Mouse (Mus musculus) midbrain, embryonic 14.5 days (tissue): ENCODE data around the gene Exosc7. TPM values are rescaled to one million over a fixed set of nuclear protein-coding genes. Genes with fewer than 3 reads are reported as not detected.

ENCODE experiments used
- ATAC-seq: fragments of 200-750 bp; cut with Nextera tagmentation; 2 replicates; pipeline ENCODE4 v1.8.0; 2017; ENCODE audit warnings: moderate number of reproducible peaks, moderate library complexity; ENCODE audit not compliant: low FRiP score, low TSS enrichment
- DNase-seq: peaks from one replicate; pipeline ENCODE4 v3.0.0-alpha.2; 2015
- H3K27ac ChIP-seq: fragments of 300-500 bp; sonication (generic); replicated peaks from 2 replicates; pipeline ENCODE4 v1.5.1; 2014; ENCODE audit warnings: mild to moderate bottlenecking, low read depth, low read length, moderate library complexity
- H3K27me3 ChIP-seq: fragments of 300-500 bp; sonication (generic); 2 replicates; pipeline ENCODE4 v1.6.1; 2014; ENCODE audit warnings: low read length, control low read depth, mixed read lengths; ENCODE audit not compliant: control insufficient read depth, insufficient read depth
- H3K36me3 ChIP-seq: fragments of 300-500 bp; sonication (generic); 2 replicates; pipeline ENCODE4 v1.6.1; 2014; ENCODE audit warnings: low read length, control low read depth; ENCODE audit not compliant: control insufficient read depth, insufficient read depth
- H3K4me1 ChIP-seq: fragments of 300-500 bp; sonication (generic); 2 replicates; pipeline ENCODE4 v1.6.1; 2014; ENCODE audit warnings: mild to moderate bottlenecking, antibody characterized with exemption, low read length, control low read depth; ENCODE audit not compliant: control insufficient read depth, insufficient read depth
- H3K4me2 ChIP-seq: fragments of 300-500 bp; sonication (generic); 2 replicates; pipeline ENCODE4 v1.6.1; 2014; ENCODE audit warnings: mild to moderate bottlenecking, low read length, moderate library complexity
- H3K4me3 ChIP-seq: fragments of 300-500 bp; sonication (generic); replicated peaks from 2 replicates; pipeline ENCODE4 v1.5.1; 2014; ENCODE audit warnings: low read depth, low read length
- H3K9ac ChIP-seq: fragments of 300-500 bp; sonication (generic); replicated peaks from 2 replicates; pipeline ENCODE4 v1.6.1; 2014; ENCODE audit warnings: mild to moderate bottlenecking, low read length, moderate library complexity
- H3K9me3 ChIP-seq: fragments of 300-500 bp; sonication (generic); 2 replicates; pipeline ENCODE4 v1.6.1; 2016; ENCODE audit warnings: low read length, control low read depth, mixed read lengths; ENCODE audit not compliant: control insufficient read depth
- WGBS: fragments of 180-500 bp; shearing (Covaris S2); extraction: QIAGEN DNeasy Blood & Tissue Kit; methylation state at CpG from one replicate; pipeline ENCODE4 v1.1.7; 2014; 5-methylcytosine and 5-hydroxymethylcytosine counted together
- polyA plus RNA-seq: library from polyadenylated mRNA; unstranded; fragments of >200 nt; fragmentation: Nextera tagmentation; extraction: Ambion mirVana; gene quantifications from 2 replicates; pipeline ENCODE4 v1.2.1, GENCODE M21; 2014

Exosc7 gene
- 80.6 and 81.4 TPM in 2 replicates for polyA plus RNA-seq

DNA sequence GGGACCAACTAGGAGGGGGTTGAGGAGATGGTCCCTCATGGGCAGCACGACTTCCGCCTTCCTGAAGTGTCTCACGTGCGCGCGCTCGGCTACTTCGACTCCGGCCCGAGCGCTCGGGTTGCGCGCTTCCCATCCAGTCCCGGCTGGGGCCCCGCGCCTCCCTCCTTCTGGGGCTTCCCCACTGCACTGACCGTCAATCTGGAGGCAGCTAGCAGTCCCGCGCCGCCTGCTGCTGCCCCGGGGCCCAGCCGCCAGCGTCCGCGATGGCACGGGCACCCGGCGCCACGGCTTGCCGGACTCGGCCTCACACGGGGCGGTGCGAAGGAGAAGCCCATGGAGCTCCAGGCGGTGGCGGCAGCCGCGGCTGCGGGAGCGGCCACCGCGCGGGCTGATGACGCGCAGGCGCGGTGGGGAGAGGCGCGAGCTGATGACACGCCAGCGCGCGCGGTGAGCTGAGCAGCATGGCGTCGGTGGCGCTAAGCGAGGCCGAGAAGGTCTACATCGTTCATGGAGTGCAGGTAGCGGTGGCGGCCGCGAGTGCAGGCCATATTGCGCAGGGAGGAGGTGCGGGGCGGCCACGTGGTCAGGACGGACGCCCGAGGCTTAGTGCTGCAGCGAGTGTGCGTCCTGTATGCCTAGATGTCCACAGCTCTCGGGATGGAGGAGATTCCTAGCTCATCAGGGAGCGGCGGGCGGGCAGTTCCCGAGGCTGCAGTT, at the start of gene Exosc7, which contains the start of gene Zdhhc3:
Gene Exosc7 (plus strand): TSS at position 411 of the 717 bp plus-strand sequence.
Gene Zdhhc3 (minus strand): TSS at position 401 of the 717 bp plus-strand sequence.
- ATAC-seq: peak; percentile 94
- Histone ChIP-seq H3K4me1 (peaks cover 14% of the 10 kb centered on the region), H3K9ac (peak within 1 kb of the TSS; percentile 90), H3K27ac (peak within 1 kb of the TSS; percentile 96), H3K9me3 (no peaks in the 10 kb centered on the region), H3K36me3 (peaks cover 7% of the 10 kb centered on the region; the same call in 1 of the 2 replicates), H3K4me3 (peak within 1 kb of the TSS; percentile 81), H3K4me2 (peak within 1 kb of the TSS; percentile 73), H3K27me3 (no peaks in the 10 kb centered on the region)
- under 1% methylated on average over 79 of the region's 79 CpGs for WGBS
- DNase-seq: peak; percentile 97

DNA sequence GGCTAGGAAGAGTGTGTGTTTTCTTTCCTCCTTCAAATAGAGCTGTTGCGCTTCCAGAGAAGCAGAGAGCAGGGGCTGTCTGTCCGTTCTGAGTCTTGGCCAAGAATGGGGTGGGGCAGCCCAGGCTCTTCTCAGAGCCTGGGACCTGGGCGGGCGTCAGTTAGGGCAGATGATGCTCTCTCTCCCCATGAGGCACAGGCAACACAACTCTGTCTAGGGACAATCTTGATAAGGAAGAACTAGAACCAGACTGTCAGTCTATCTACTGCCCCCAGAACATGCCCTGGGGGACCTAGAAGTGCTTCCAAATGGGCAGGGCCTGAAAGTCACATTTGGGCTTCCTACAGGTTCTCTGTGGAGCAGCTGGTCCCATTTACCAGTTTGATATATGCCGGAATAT, 33.9 kb upstream of the Exosc7 start:
- Histone ChIP-seq H3K9ac (no peak overlapping the region), H3K36me3 (peaks cover 62% of the 10 kb centered on the region), H3K4me1 (no peaks in the 10 kb centered on the region), H3K4me3 (no peak overlapping the region), H3K27me3 (no peaks in the 10 kb centered on the region), H3K27ac (no peak overlapping the region), H3K4me2 (no peak overlapping the region), H3K9me3 (no peaks in the 10 kb centered on the region)
- WGBS: 90% methylated on average over 5 of the region's 5 CpGs
- DNase-seq (no peak), ATAC-seq (no peak)

DNA sequence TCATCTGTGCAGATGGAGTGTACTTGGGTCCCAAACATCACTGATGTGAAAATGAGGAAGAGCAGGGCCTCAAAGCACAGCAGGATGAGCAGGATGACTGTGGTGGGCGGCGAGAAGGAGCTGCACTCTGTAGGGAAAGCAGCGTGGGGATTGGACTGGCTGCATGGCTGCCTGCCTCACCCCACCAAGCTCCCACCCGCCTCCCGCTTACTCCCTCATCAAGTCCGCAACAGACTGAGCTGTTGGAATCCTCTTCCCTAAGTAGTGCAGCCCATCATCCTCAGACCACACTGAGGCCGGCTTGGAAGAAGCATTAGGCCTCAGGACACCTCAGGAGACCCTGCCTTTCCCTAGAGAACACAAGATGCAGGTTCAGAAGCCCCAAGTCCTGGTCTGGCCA, 32.7 kb upstream of the Exosc7 start:
- H3K27ac ChIP-seq: no peak overlapping the region
- no peaks in the 10 kb centered on the region for H3K9me3 ChIP-seq
- H3K36me3 ChIP-seq: peaks cover 74% of the 10 kb centered on the region
- H3K4me1 ChIP-seq: no peaks in the 10 kb centered on the region
- H3K27me3 ChIP-seq: no peaks in the 10 kb centered on the region
- ATAC-seq (no peak), DNase-seq (no peak)
- H3K4me3 ChIP-seq: no peak overlapping the region
- H3K9ac ChIP-seq: no peak overlapping the region
- 88% methylated on average over 7 of the region's 7 CpGs for WGBS
- no peak overlapping the region for H3K4me2 ChIP-seq

DNA sequence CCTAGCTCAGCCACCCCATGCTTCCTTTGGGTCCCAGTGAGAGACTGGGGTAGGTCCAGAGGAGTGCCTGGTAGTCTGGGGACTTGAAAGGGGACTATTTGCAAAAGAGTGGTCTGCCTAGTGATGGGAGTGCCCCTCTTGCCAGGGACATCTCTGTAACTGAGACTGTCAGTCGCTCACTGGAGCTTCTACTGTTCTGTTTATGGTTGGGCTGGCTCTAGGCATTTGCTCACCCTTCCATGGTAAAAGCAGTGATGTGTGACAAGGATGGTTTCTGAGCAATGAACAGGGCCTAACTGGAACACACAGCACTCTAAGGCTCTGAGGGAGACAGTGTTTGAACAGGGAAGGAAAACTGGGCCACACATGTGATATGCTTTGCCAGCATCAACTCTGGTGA, 32.2 kb upstream of the Exosc7 start:
- Histone ChIP-seq H3K27me3 (no peaks in the 10 kb centered on the region), H3K27ac (no peak overlapping the region), H3K9me3 (no peaks in the 10 kb centered on the region), H3K4me1 (no peaks in the 10 kb centered on the region), H3K36me3 (peaks cover 79% of the 10 kb centered on the region), H3K4me2 (no peak overlapping the region), H3K4me3 (no peak overlapping the region), H3K9ac (no peak overlapping the region)
- 56% methylated on average over 1 of the region's 1 CpGs for WGBS
- DNase-seq: no peak
- ATAC-seq: no peak

DNA sequence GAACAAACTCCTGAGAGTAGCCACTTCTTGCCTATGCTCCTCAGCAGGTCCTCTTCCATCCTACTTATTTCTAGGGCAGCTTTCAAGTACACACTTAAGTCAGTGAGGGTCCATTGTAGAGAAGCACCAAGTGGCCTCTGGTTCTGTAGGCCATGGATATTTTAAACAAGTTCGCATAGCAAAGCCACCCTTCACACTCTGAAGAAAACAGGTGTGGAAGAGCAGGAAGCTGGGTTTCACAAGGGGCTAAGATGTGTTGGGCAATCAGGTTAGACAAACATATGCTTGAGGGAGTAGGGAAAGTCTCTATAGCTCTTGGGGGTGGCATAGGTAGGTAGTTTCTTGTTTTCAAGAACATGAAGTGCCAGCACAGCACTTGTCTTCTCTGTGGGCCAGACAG, 27.6 kb upstream of the Exosc7 start:
- H3K36me3 ChIP-seq: peaks cover 77% of the 10 kb centered on the region
- H3K4me3 ChIP-seq: no peak overlapping the region
- H3K9ac ChIP-seq: no peak overlapping the region
- no peaks in the 10 kb centered on the region for H3K4me1 ChIP-seq
- ATAC-seq (no peak), DNase-seq (no peak)
- WGBS: 90% methylated on average over 1 of the region's 1 CpGs
- H3K9me3 ChIP-seq: no peaks in the 10 kb centered on the region
- no peak overlapping the region for H3K27ac ChIP-seq
- H3K4me2 ChIP-seq: no peak overlapping the region
- no peaks in the 10 kb centered on the region for H3K27me3 ChIP-seq

DNA sequence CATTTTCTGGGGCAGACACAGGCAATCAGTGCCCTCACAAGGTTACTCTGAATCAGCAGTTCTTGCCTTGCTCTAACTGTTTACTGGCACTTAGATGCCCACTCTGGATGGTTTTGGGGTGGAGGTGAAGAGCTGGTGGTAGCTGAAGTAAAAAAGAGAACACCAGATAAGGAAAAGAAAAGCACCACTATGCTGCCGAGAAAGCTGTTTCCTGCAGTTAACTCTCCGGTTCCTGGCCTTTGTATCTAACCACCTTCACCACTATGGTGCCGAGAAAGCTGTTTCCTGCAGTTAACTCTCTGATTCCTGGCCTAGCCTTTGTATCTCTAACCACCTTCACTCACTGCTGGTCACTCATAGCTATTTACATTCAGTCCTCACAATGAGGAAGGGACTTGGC, 25.5 kb upstream of the Exosc7 start:
- H3K27ac ChIP-seq: no peak overlapping the region
- H3K4me1 ChIP-seq: no peaks in the 10 kb centered on the region
- no peaks in the 10 kb centered on the region for H3K9me3 ChIP-seq
- H3K4me2 ChIP-seq: no peak overlapping the region
- no peaks in the 10 kb centered on the region for H3K27me3 ChIP-seq
- no peak overlapping the region for H3K4me3 ChIP-seq
- H3K36me3 ChIP-seq: peaks cover 69% of the 10 kb centered on the region
- ATAC-seq (no peak), DNase-seq (no peak)
- 83% methylated on average over 3 of the region's 3 CpGs for WGBS
- no peak overlapping the region for H3K9ac ChIP-seq

DNA sequence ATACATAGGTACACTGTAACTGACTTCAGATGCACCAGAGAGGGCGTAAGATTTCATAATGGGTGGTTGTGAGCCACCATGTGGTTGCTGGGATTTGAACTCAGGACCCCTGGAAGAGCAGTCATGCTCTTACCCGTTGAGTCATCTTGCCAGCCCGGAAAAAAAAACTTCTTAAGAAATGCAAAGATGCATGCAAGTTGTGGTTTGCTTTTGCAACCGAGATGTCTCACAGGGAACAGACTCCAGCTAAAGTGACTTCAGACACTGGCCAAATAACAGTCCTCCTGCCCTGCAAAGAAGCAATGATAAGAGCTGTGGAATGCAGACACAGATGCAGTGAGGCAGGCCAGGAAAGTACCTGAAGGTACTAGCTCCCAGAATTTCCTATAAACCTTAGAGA, 22.2 kb upstream of the Exosc7 start:
- Histone ChIP-seq H3K4me3 (no peak overlapping the region), H3K9ac (no peak overlapping the region), H3K4me2 (no peak overlapping the region), H3K36me3 (peaks cover 63% of the 10 kb centered on the region), H3K27ac (no peak overlapping the region), H3K4me1 (no peaks in the 10 kb centered on the region), H3K27me3 (no peaks in the 10 kb centered on the region), H3K9me3 (no peaks in the 10 kb centered on the region)
- 95% methylated on average over 4 of the region's 4 CpGs for WGBS
- no peak for ATAC-seq
- DNase-seq: no peak

DNA sequence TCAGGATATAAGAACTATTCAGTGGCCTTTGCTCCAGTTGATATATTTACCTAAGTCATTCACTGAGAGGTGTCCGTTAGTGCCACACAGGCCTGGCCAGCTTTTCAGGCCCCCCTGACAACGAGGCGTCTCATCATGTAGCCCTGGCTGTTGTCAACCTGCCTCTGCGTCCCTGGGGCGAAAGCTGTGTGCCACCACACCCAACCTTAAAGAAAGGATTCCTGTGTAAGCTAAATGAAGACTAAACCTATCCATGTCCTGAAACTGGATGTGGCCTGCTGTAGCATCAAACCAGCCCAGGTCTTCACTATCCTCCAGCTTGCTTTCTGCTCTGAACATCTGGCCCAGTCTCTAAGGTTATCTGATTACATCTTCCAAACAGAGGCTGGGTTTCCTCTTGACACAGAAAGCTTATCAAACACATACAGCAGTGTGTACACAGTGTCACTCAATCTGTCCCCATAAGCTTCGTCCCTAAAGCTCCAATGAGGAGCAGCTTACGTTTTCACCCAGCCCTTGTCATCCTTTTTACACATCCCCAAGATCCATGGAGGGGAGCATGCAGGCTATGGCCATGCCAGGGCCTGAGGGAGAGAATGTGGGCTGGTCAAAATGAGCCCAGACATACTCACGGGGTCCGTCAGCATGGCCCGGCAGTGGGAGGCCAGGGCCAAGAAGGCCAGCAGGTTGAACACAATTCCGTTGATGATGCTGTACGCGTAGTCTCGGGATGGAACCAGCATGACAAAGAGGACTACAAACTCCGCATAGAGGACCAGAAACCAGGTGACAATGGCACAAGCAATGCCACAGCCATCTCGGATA, 13.2 kb upstream of the Exosc7 start:
- H3K27me3 ChIP-seq: no peaks in the 10 kb centered on the region
- peaks cover 62% of the 10 kb centered on the region for H3K36me3 ChIP-seq
- no peak for ATAC-seq
- no peaks in the 10 kb centered on the region for H3K9me3 ChIP-seq
- H3K9ac ChIP-seq: no peak overlapping the region
- no peak for DNase-seq
- no peak overlapping the region for H3K4me3 ChIP-seq
- WGBS: 96% methylated on average over 16 of the region's 16 CpGs
- H3K27ac ChIP-seq: no peak overlapping the region
- no peaks in the 10 kb centered on the region for H3K4me1 ChIP-seq
- H3K4me2 ChIP-seq: no peak overlapping the region
